Mouse (Mus musculus) liver, embryonic 14.5 days (tissue): ENCODE measurements around the gene Xndc1. TPM values are rescaled to one million over a fixed set of nuclear protein-coding genes. Genes with fewer than 3 reads are reported as not detected.

Source experiments
- ATAC-seq: fragments of 200-750 bp; cut with Nextera tagmentation; 2 replicates; pipeline ENCODE4 v1.8.0; 2017; ENCODE audit warnings: moderate number of reproducible peaks, mild to moderate bottlenecking, moderate library complexity; ENCODE audit not compliant: insufficient read depth
- DNase-seq, 3 experiments: peaks; one replicate each; pipeline ENCODE4 v3.0.0-alpha.2; 2012 to 2013; ENCODE audit warnings: low read depth in 3 of 3, low spot score in 3 of 3
- H3K27ac ChIP-seq: fragments of 300-500 bp; sonication (generic); 2 replicates; pipeline ENCODE4 v1.5.1; 2014; ENCODE audit warnings: moderate library complexity, mild to moderate bottlenecking, control low read depth, inconsistent platforms
- H3K27me3 ChIP-seq: fragments of 300-500 bp; sonication (generic); 2 replicates; pipeline ENCODE4 v1.6.1; 2014; ENCODE audit warnings: mild to moderate bottlenecking, low read length, moderate library complexity; ENCODE audit not compliant: control insufficient read depth, insufficient read depth
- H3K36me3 ChIP-seq: fragments of 300-500 bp; sonication (generic); replicated peaks from 2 replicates; pipeline ENCODE4 v1.6.1; 2014; ENCODE audit warnings: low read depth; ENCODE audit not compliant: control insufficient read depth, insufficient read depth
- H3K4me1 ChIP-seq, 2 experiments: fragments of 200-500 bp in 1 of 2; fragments of 300-500 bp in 1 of 2; sonication (generic) in 1 of 2; replicated peaks; 2 replicates each; pipeline ENCODE4 v1.6.1; 2012 to 2014; ENCODE audit warnings: antibody characterized with exemption in 1 of 2, inconsistent platforms in 1 of 2, low read length in 1 of 2; ENCODE audit not compliant: control insufficient read depth in 2 of 2, insufficient read depth in 2 of 2
- H3K4me2 ChIP-seq: fragments of 300-500 bp; sonication (generic); 2 replicates; pipeline ENCODE4 v1.6.1; 2014; ENCODE audit warnings: low read depth, mild to moderate bottlenecking, control low read depth, moderate library complexity
- H3K4me3 ChIP-seq, 2 experiments: fragments of 200-500 bp in 1 of 2; fragments of 300-500 bp in 1 of 2; sonication (generic) in 1 of 2; 2 replicates each; pipeline ENCODE4 v1.5.1; 2012 to 2014; ENCODE audit warnings: low read depth in 2 of 2, low read length in 2 of 2, mild to moderate bottlenecking in 2 of 2, control low read depth in 1 of 2, inconsistent platforms in 1 of 2, moderate library complexity in 1 of 2; ENCODE audit not compliant: insufficient read depth in 1 of 2
- H3K9ac ChIP-seq: fragments of 300-500 bp; sonication (generic); replicated peaks from 2 replicates; pipeline ENCODE4 v1.6.1; 2014; ENCODE audit warnings: mild to moderate bottlenecking, control low read depth, moderate library complexity
- H3K9me3 ChIP-seq: fragments of 300-500 bp; sonication (generic); 2 replicates; pipeline ENCODE4 v1.6.1; 2016; ENCODE audit warnings: low read length, mixed read lengths; ENCODE audit not compliant: control insufficient read depth
- CTCF ChIP-seq: IDR thresholded peaks from 2 replicates; pipeline ENCODE4 v1.5.1; 2016; ENCODE audit warnings: antibody characterized with exemption, low read depth, control low read depth
- EP300 ChIP-seq: IDR thresholded peaks from 2 replicates; pipeline ENCODE4 v1.6.1; 2016; ENCODE audit warnings: antibody characterized with exemption, low read depth
- WGBS: fragments of 180-500 bp; shearing (Covaris S2); extraction: QIAGEN DNeasy Blood & Tissue Kit; methylation state at CpG from one replicate; pipeline ENCODE4 v1.1.7; 2014; ENCODE audit not compliant: insufficient replicate concordance; 5-methylcytosine and 5-hydroxymethylcytosine counted together
- polyA plus RNA-seq, 2 experiments: library from polyadenylated mRNA; depleted of rRNA in 1 of 2; stranded (reverse) in 1 of 2; unstranded in 1 of 2; fragments of >200 nt; fragmentation: Nextera tagmentation in 1 of 2; extraction: Ambion mirVana in 1 of 2; gene quantifications; 2 replicates each; pipeline versions ENCODE4 v1.2.1 to v1.2.3; 2012 to 2014

Gene Xndc1
- polyA plus RNA-seq, 2 experiments = 5.4 to 16.0 TPM

- Histone ChIP-seq H3K36me3 (peaks cover 72% of the 10 kb centered on the region), H3K27ac (no peak overlapping the region), H3K9me3 (no peaks in the 10 kb centered on the region), H3K27me3 (no peaks in the 10 kb centered on the region), H3K9ac (no peak overlapping the region), H3K4me3 (no peak overlapping the region), H3K4me1 (no peaks in the 10 kb centered on the region), H3K4me2 (no peak overlapping the region)
- DNase-seq = no peak
- ATAC-seq = no peak
- 90% methylated on average over 4 of the region's 4 CpGs for WGBS
- TF ChIP-seq CTCF (no peak), EP300 (no peak)
Observed at GRCm38 (mm10) chr7:102132395-102132794, 67.1 kb downstream of the Xndc1 start.

Other genes with a start within 250 kb of the Xndc1 start
- 0.03 TPM in 1 of 2 replicates, not detected in the other for gene Phox2a, start 247.2 kb upstream of the Xndc1 start, polyA plus RNA-seq (2012; rRNA removed)
- gene Phox2a, start 247.2 kb upstream of the Xndc1 start, polyA plus RNA-seq (2014; fragmentation: Nextera tagmentation; extraction: Ambion mirVana) = not detected in 2 replicates
- gene Inppl1, start 227.3 kb upstream of the Xndc1 start, polyA plus RNA-seq (2012; rRNA removed) = 4.4 and 6.8 TPM in 2 replicates
- gene Inppl1, start 227.3 kb upstream of the Xndc1 start, polyA plus RNA-seq (2014; fragmentation: Nextera tagmentation; extraction: Ambion mirVana) = 0.69 and 2.0 TPM in 2 replicates
- gene Folr2, start 208.3 kb upstream of the Xndc1 start, polyA plus RNA-seq (2012; rRNA removed) = 7.4 and 8.0 TPM in 2 replicates
- gene Folr2, start 208.3 kb upstream of the Xndc1 start, polyA plus RNA-seq (2014; fragmentation: Nextera tagmentation; extraction: Ambion mirVana) = 4.2 and 6.5 TPM in 2 replicates
- 25.6 and 54.6 TPM in 2 replicates for gene Anapc15, start 201.8 kb upstream of the Xndc1 start, polyA plus RNA-seq (2012; rRNA removed)
- 51.9 and 52.0 TPM in 2 replicates for gene Anapc15, start 201.8 kb upstream of the Xndc1 start, polyA plus RNA-seq (2014; fragmentation: Nextera tagmentation; extraction: Ambion mirVana)
- 0.33 and 0.53 TPM in 2 replicates for gene Folr1, start 194.7 kb upstream of the Xndc1 start, polyA plus RNA-seq (2012; rRNA removed)
- 0.38 TPM in 1 of 2 replicates, not detected in the other for gene Folr1, start 194.7 kb upstream of the Xndc1 start, polyA plus RNA-seq (2014; fragmentation: Nextera tagmentation; extraction: Ambion mirVana)
- gene Lamtor1, start 159.6 kb upstream of the Xndc1 start, polyA plus RNA-seq (2012; rRNA removed) = 61.7 and 74.8 TPM in 2 replicates
- gene Lamtor1, start 159.6 kb upstream of the Xndc1 start, polyA plus RNA-seq (2014; fragmentation: Nextera tagmentation; extraction: Ambion mirVana) = 63.3 and 67.8 TPM in 2 replicates
- gene Tomt, start 159.2 kb upstream of the Xndc1 start, polyA plus RNA-seq (2012; rRNA removed) = 0.05 and 0.08 TPM in 2 replicates
- 0.09 and 0.13 TPM in 2 replicates for gene Tomt, start 159.2 kb upstream of the Xndc1 start, polyA plus RNA-seq (2014; fragmentation: Nextera tagmentation; extraction: Ambion mirVana)
- gene Lrrc51, start 131.6 kb upstream of the Xndc1 start, polyA plus RNA-seq (2012; rRNA removed) = 1.3 and 1.4 TPM in 2 replicates
- gene Lrrc51, start 131.6 kb upstream of the Xndc1 start, polyA plus RNA-seq (2014; fragmentation: Nextera tagmentation; extraction: Ambion mirVana) = 1.8 and 2.1 TPM in 2 replicates
- 27.4 and 28.6 TPM in 2 replicates for gene Numa1, start 131.4 kb upstream of the Xndc1 start, polyA plus RNA-seq (2012; rRNA removed)
- gene Numa1, start 131.4 kb upstream of the Xndc1 start, polyA plus RNA-seq (2014; fragmentation: Nextera tagmentation; extraction: Ambion mirVana) = 36.2 and 41.3 TPM in 2 replicates
- 12.7 and 14.8 TPM in 2 replicates for gene Il18bp, start 46.8 kb upstream of the Xndc1 start, polyA plus RNA-seq (2012; rRNA removed)
- gene Il18bp, start 46.8 kb upstream of the Xndc1 start, polyA plus RNA-seq (2014; fragmentation: Nextera tagmentation; extraction: Ambion mirVana) = 15.0 and 15.9 TPM in 2 replicates
- gene Rnf121, start within 50 bp of the Xndc1 start, polyA plus RNA-seq (2012; rRNA removed) = 10.9 and 16.9 TPM in 2 replicates
- 10.0 and 10.5 TPM in 2 replicates for gene Rnf121, start within 50 bp of the Xndc1 start, polyA plus RNA-seq (2014; fragmentation: Nextera tagmentation; extraction: Ambion mirVana)
- gene Xntrpc, start 202 bp downstream of the Xndc1 start, polyA plus RNA-seq (2012; rRNA removed) = 1.1 and 1.5 TPM in 2 replicates
- gene Xntrpc, start 202 bp downstream of the Xndc1 start, polyA plus RNA-seq (2014; fragmentation: Nextera tagmentation; extraction: Ambion mirVana) = 0.20 and 0.36 TPM in 2 replicates
- gene Trpc2, start 17.6 kb downstream of the Xndc1 start, polyA plus RNA-seq (2012; rRNA removed) = 0.12 TPM in 1 of 2 replicates, not detected in the other
- gene Trpc2, start 17.6 kb downstream of the Xndc1 start, polyA plus RNA-seq (2014; fragmentation: Nextera tagmentation; extraction: Ambion mirVana) = not detected in 2 replicates
- gene Art1, start 36.2 kb downstream of the Xndc1 start, polyA plus RNA-seq (2012; rRNA removed) = 0.04 TPM in 1 of 2 replicates, not detected in the other
- gene Art1, start 36.2 kb downstream of the Xndc1 start, polyA plus RNA-seq (2014; fragmentation: Nextera tagmentation; extraction: Ambion mirVana) = not detected in 2 replicates
- 0.08 and 0.10 TPM in 2 replicates for gene Art5, start 44.0 kb downstream of the Xndc1 start, polyA plus RNA-seq (2012; rRNA removed)
- gene Art5, start 44.0 kb downstream of the Xndc1 start, polyA plus RNA-seq (2014; fragmentation: Nextera tagmentation; extraction: Ambion mirVana) = 0.15 and 0.20 TPM in 2 replicates
- gene Chrna10, start 51.3 kb downstream of the Xndc1 start, polyA plus RNA-seq (2012; rRNA removed) = not detected in 2 replicates
- not detected in 2 replicates for gene Chrna10, start 51.3 kb downstream of the Xndc1 start, polyA plus RNA-seq (2014; fragmentation: Nextera tagmentation; extraction: Ambion mirVana)
- gene Nup98, start 144.7 kb downstream of the Xndc1 start, polyA plus RNA-seq (2012; rRNA removed) = 7.0 and 8.8 TPM in 2 replicates
- 16.3 and 17.4 TPM in 2 replicates for gene Nup98, start 144.7 kb downstream of the Xndc1 start, polyA plus RNA-seq (2014; fragmentation: Nextera tagmentation; extraction: Ambion mirVana)
- 14.5 and 15.4 TPM in 2 replicates for gene Pgap2, start 144.7 kb downstream of the Xndc1 start, polyA plus RNA-seq (2012; rRNA removed)
- 18.0 and 20.2 TPM in 2 replicates for gene Pgap2, start 144.7 kb downstream of the Xndc1 start, polyA plus RNA-seq (2014; fragmentation: Nextera tagmentation; extraction: Ambion mirVana)
- gene Rhog, start 190.5 kb downstream of the Xndc1 start, polyA plus RNA-seq (2012; rRNA removed) = 31.4 and 35.9 TPM in 2 replicates
- 53.4 and 55.6 TPM in 2 replicates for gene Rhog, start 190.5 kb downstream of the Xndc1 start, polyA plus RNA-seq (2014; fragmentation: Nextera tagmentation; extraction: Ambion mirVana)
- 6.9 and 7.9 TPM in 2 replicates for gene Stim1, start 202.3 kb downstream of the Xndc1 start, polyA plus RNA-seq (2012; rRNA removed)
- 9.3 and 11.2 TPM in 2 replicates for gene Stim1, start 202.3 kb downstream of the Xndc1 start, polyA plus RNA-seq (2014; fragmentation: Nextera tagmentation; extraction: Ambion mirVana)